Mouse (Mus musculus) erythroblast, embryonic 14.5 days (primary cell): ENCODE data around the gene Dnajb8.

Experiments
- GATA1 ChIP-seq: IDR thresholded peaks from 2 replicates; pipeline ENCODE4 v1.6.1; 2012; ENCODE audit warnings: low read length, inconsistent platforms, mixed read lengths
- TAL1 ChIP-seq: IDR thresholded peaks from 3 replicates; pipeline ENCODE4 v1.6.1; 2012; ENCODE audit warnings: low read length, inconsistent platforms, mixed read lengths

- TF ChIP-seq TAL1 (no peak), GATA1 (no peak)
Measured at GRCm38 (mm10) chr6:88249231-88249630, 27.2 kb downstream of the Dnajb8 start.
